Mouse (Mus musculus): ENCODE measurements around the gene Urb2.

DNA sequence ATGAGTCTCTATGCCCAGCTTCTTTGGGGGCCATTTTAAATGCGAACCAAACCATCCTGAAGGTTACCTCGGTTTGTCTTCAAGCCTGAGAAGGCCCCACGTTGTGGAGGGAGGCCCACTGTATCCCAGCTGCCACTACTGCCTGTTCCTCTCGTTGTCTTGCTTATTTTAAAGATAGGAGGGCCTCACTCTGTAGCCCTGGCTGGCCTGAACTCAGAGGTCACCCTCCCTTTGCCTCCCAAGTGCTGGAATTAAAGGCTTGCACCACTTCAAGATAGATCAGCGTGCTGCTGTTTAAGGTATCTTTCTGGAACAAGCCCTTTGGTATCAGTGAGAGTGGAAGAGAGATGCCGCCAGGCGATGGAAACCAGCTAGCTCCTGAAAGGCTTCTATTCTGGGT is 32.2 kb upstream of the Urb2 start:
- no peak for TF ChIP-seq CTCF (IDR thresholded peaks at IDR 0.05; ENCODE audit: low read depth, low read length)
- no peak for TF ChIP-seq TAL1 (conservative IDR thresholded peaks at IDR 0.05; ENCODE audit: low read depth, low read length)
- no peak for TF ChIP-seq GATA2 (IDR thresholded peaks at IDR 0.05; ENCODE audit: borderline replicate concordance, low read depth, low read length)

Measured in G1E (cell line).